Mouse (Mus musculus): Measurements from ENCODE around the gene Cyren.

- TF ChIP-seq CHD2 (IDR thresholded peaks at IDR 0.05; ENCODE audit: low read depth, low read length) = no peak
- no peak for TF ChIP-seq ZC3H11A (IDR thresholded peaks at IDR 0.05; ENCODE audit: borderline replicate concordance, low read depth, low read length)
- TF ChIP-seq HCFC1 (IDR thresholded peaks at IDR 0.05; ENCODE audit: borderline replicate concordance, insufficient read depth, low read length) = no peak
- TF ChIP-seq MAFK (IDR thresholded peaks at IDR 0.05; ENCODE audit: insufficient read depth, low read depth, low read length) = no peak
Observed at GRCm38 (mm10) chr6:34879101-34879740, 1.4 kb upstream of the Cyren start.

Measured in ES-E14 (cell line).